Mouse (Mus musculus) brain, embryonic 14.5 days (tissue): ENCODE measurements at regions not wholly inside any gene's neighbourhood (a gene's known extent, or its start where the extent isn't known, plus 50 kb on each side); places are given as distances from the start of the nearest gene placed in this dataset.
A peak's percentile ranks its signal among the peaks of the same experiment; 100 is the strongest.

Source experiments
- DNase-seq: peaks from one replicate; pipeline ENCODE4 v3.0.0-alpha.2; 2011; ENCODE audit warnings: low read depth
- CTCF ChIP-seq: fragments of 200-500 bp; IDR thresholded peaks from 2 replicates; pipeline ENCODE4 v1.5.1; 2012; ENCODE audit warnings: inconsistent platforms, mild to moderate bottlenecking, moderate library complexity, borderline replicate concordance; ENCODE audit not compliant: insufficient read depth, insufficient read length; ENCODE audit errors: extremely low read depth
- POLR2A ChIP-seq: fragments of 200-500 bp; IDR thresholded peaks from 2 replicates; pipeline ENCODE4 v1.6.1; 2012; ENCODE audit warnings: mild to moderate bottlenecking, inconsistent platforms, borderline replicate concordance; ENCODE audit not compliant: poor library complexity, insufficient read depth, insufficient read length, severe bottlenecking; ENCODE audit errors: extremely low read depth

DNA sequence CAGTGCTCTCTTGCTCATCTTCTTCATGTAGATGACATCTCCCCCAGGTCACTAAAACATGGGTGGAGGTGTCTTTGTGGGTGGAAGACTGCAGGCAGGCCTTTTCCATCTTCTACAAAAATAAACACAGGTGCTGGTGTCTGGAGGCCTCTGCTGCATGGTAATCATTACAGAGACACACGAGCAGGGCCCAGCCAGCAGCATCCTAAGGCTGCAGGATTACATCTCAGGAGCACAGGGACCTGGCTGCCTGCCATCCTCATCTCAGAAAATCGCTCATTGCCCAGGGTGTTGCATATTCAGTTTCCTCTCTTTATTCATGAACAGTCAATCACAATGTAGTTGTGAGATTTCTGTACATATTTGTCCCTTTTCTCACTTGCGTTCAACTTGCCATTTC is 56.5 kb upstream of the Cobl start:
- no peak for TF ChIP-seq CTCF
- TF ChIP-seq POLR2A: no peak
- peak; percentile 80 for DNase-seq

DNA sequence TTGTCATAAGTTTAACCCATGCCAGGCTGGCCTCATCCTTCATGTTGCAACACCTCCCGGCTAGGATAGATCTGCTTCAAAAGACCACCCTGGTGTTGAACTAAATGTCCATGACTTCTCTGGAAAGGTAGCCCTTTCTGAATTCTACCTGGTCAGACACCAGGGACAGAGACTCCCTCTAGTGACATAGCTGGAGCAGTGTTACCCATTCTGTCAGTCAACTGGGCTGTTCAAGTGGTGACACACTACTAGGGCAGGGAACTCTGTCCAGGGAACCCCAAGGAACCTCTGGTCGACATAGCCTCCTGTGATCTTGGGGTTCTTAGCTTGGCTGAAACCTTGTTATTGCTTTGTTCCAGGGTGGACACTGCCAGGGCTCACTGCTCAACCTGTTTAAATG is 51.6 kb upstream of the Cobl start:
- TF ChIP-seq POLR2A: no peak
- no peak for DNase-seq
